Mouse (Mus musculus) small intestine, adult 2 months (tissue): ENCODE results near the gene Nr5a1. TPM values are rescaled to one million over a fixed set of nuclear protein-coding genes. Genes with fewer than 3 reads are reported as not detected.

ENCODE experiments used
- H3K27ac ChIP-seq: fragments of 200-500 bp; 2 replicates; pipeline ENCODE4 v1.5.1; 2012; ENCODE audit warnings: low read depth, low read length, control low read depth, inconsistent platforms; ENCODE audit not compliant: insufficient read depth
- H3K27me3 ChIP-seq: fragments of 200-500 bp; 2 replicates; pipeline ENCODE4 v1.6.1; 2012; ENCODE audit warnings: mild to moderate bottlenecking, moderate library complexity, low read length, inconsistent platforms; ENCODE audit not compliant: control insufficient read depth, insufficient read depth
- H3K36me3 ChIP-seq: fragments of 200-500 bp; 2 replicates; pipeline ENCODE4 v1.6.1; 2012; ENCODE audit warnings: mild to moderate bottlenecking, low read length, control low read depth, inconsistent platforms; ENCODE audit not compliant: control insufficient read depth, insufficient read depth
- H3K4me1 ChIP-seq: fragments of 200-500 bp; 2 replicates; pipeline ENCODE4 v1.6.1; 2012; ENCODE audit warnings: low read length, inconsistent platforms, mixed read lengths; ENCODE audit not compliant: control insufficient read depth, insufficient read depth, insufficient read length
- H3K4me3 ChIP-seq: fragments of 200-500 bp; 2 replicates; pipeline ENCODE4 v1.5.1; 2012; ENCODE audit warnings: low read depth, mild to moderate bottlenecking, control low read depth, inconsistent platforms, low read length, moderate library complexity
- CTCF ChIP-seq: fragments of 200-500 bp; IDR thresholded peaks from 2 replicates; pipeline ENCODE4 v1.5.1; 2012; ENCODE audit warnings: low read depth, mild to moderate bottlenecking, control low read depth, inconsistent platforms, low read length, moderate library complexity, mixed read lengths; ENCODE audit not compliant: insufficient replicate concordance, insufficient read length; ENCODE audit errors: extremely low read depth
- POLR2A ChIP-seq: fragments of 200-500 bp; IDR thresholded peaks from 2 replicates; pipeline ENCODE4 v1.6.1; 2012; ENCODE audit warnings: low read depth, mild to moderate bottlenecking, control low read depth, inconsistent platforms, low read length, moderate library complexity
- WGBS: fragments of 180-500 bp; shearing (Covaris S2); methylation state at CpG from one replicate; pipeline ENCODE4 v1.1.7; 2018; 5-methylcytosine and 5-hydroxymethylcytosine counted together
- polyA plus RNA-seq: library from polyadenylated mRNA; depleted of rRNA; stranded (reverse); fragments of >200 nt; gene quantifications from 2 replicates; pipeline ENCODE4 v1.2.3, GENCODE M21; 2012

Nr5a1 gene
- polyA plus RNA-seq, 1 experiment: 0.15 TPM

GRCm38 (mm10) chr2:38705036-38705435 lies 9.3 kb downstream of the Nr5a1 start:
- Histone ChIP-seq H3K4me1 (no peaks in the 10 kb centered on the region), H3K4me3 (no peak overlapping the region), H3K27ac (no peak overlapping the region), H3K27me3 (peaks cover 30% of the 10 kb centered on the region), H3K36me3 (no peaks in the 10 kb centered on the region)
- TF ChIP-seq CTCF: no peak
- no peak for TF ChIP-seq POLR2A
- WGBS: 51% methylated on average over 4 of the region's 4 CpGs

DNA sequence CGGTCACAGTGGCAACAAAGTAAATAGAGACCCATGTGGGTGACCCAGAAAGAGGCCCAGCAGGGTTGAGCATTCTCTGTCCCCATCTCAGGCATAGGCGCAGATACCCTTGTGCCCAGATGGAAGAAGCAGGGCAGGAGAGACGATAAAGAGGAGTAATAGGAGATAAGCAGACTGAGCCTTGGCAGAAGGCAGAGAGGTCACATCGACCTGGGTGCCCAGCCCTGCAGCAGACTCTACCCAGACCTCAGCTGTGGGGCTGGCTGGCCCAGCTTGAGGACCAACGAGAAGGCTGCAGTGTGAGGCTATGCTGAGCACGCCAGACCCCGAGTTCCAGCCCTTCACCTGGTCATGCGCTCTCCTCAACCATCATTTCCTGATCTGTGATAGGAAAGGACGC lies 10.0 kb downstream of the Nr5a1 start:
- peaks cover 24% of the 10 kb centered on the region for H3K27me3 ChIP-seq
- TF ChIP-seq POLR2A (no peak), CTCF (no peak)
- no peaks in the 10 kb centered on the region for H3K4me1 ChIP-seq
- WGBS: 58% methylated on average over 9 of the region's 9 CpGs
- H3K27ac ChIP-seq: no peak overlapping the region
- no peaks in the 10 kb centered on the region for H3K36me3 ChIP-seq
- no peak overlapping the region for H3K4me3 ChIP-seq

DNA sequence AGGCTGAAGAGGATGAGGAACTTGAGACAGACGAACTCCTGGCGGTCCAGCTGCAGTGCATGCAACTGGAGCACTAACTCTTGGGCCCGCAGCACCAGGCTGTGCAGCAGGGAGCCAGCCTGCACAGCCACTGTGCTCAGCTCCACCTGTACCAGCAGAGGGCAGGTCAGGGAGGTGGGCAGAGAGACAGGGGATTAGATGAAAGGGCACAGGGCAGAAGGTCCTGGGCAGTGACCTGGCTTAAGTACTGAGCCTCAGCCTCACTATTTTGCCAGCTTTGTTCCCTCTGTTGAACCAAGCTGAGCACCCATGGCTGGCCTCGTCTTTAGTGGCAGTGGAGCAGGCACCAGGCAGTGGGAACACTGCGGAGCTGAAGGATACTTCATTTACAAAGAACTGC lies 14.2 kb downstream of the Nr5a1 start:
- H3K27ac ChIP-seq: no peak overlapping the region
- H3K4me3 ChIP-seq: no peak overlapping the region
- 66% methylated on average over 5 of the region's 5 CpGs for WGBS
- H3K36me3 ChIP-seq: no peaks in the 10 kb centered on the region
- no peaks in the 10 kb centered on the region for H3K27me3 ChIP-seq
- H3K4me1 ChIP-seq: no peaks in the 10 kb centered on the region
- no peak for TF ChIP-seq POLR2A
- TF ChIP-seq CTCF: no peak

DNA sequence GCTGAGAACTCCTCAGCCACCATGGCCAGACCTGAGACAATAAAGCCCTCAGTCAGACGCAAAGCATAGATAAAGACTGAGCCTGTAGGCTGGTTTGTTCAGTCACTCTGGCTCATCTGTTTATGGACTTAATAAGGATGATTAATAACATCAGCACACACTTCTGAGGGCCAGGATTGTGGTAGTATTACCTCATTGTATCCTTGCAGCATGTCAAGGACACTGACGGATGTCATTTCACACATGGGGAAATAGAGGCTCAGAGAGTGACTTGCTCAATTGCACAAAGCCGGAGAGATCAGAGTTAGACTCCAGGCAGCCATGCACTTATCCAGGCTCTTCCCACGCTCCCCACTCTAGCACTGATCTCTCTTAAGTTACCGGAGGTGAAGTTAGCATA lies 15.7 kb downstream of the Nr5a1 start:
- TF ChIP-seq CTCF (no peak), POLR2A (no peak)
- 76% methylated on average over 5 of the region's 5 CpGs for WGBS
- H3K4me1 ChIP-seq: no peaks in the 10 kb centered on the region
- H3K27me3 ChIP-seq: no peaks in the 10 kb centered on the region
- no peaks in the 10 kb centered on the region for H3K36me3 ChIP-seq
- no peak overlapping the region for H3K4me3 ChIP-seq
- H3K27ac ChIP-seq: no peak overlapping the region

- H3K27me3 ChIP-seq: no peaks in the 10 kb centered on the region
- no peak overlapping the region for H3K4me3 ChIP-seq
- no peaks in the 10 kb centered on the region for H3K36me3 ChIP-seq
- TF ChIP-seq POLR2A (no peak), CTCF (no peak)
- H3K27ac ChIP-seq: no peak overlapping the region
- 70% methylated on average over 27 of the region's 27 CpGs for WGBS
- H3K4me1 ChIP-seq: no peaks in the 10 kb centered on the region
Measured at GRCm38 (mm10) chr2:38697128-38698120, 16.9 kb downstream of the Nr5a1 start.

DNA sequence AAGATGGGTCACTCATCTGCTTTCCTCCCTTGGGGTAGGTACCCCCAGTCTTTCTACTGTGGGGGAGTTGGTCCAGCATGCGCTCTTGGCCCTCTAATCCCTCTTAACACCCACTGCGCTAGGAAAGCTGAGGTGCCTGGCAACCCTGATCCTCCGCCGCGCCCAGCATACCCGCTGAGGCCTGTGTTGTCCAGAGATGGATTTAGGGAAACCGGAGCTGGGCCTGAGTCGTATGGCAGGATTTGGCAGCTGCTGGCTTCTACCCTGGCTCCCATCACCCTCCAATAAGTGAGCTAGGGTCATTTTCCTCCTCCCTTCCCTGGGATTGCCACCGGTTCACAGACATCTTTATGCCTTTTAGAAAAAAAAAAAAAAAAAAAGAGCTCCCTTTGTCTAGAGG lies 18.6 kb downstream of the Nr5a1 start:
- Histone ChIP-seq H3K4me1 (no peaks in the 10 kb centered on the region), H3K36me3 (no peaks in the 10 kb centered on the region), H3K4me3 (no peak overlapping the region), H3K27ac (no peak overlapping the region), H3K27me3 (no peaks in the 10 kb centered on the region)
- TF ChIP-seq CTCF (no peak), POLR2A (no peak)
- 65% methylated on average over 9 of the region's 9 CpGs for WGBS

- Histone ChIP-seq H3K27me3 (no peaks in the 10 kb centered on the region), H3K4me1 (0 out of 2 replicates have a peak, but pooled peaks cover 2% of the 10 kb centered on the region), H3K36me3 (no peaks in the 10 kb centered on the region), H3K4me3 (no peak overlapping the region), H3K27ac (no peak overlapping the region)
- WGBS: 10% methylated on average over 8 of the region's 8 CpGs
- TF ChIP-seq CTCF (peak; percentile 47; the same call in 1 of the 2 replicates), POLR2A (no peak)
Measured at GRCm38 (mm10) chr2:38691542-38691941, 22.8 kb downstream of the Nr5a1 start.
